Mouse (Mus musculus) midbrain, postnatal 0 days (tissue): ENCODE measurements around the gene Wfdc3. TPM values are rescaled to one million over a fixed set of nuclear protein-coding genes. Genes with fewer than 3 reads are reported as not detected.

Experiments used
- ATAC-seq: fragments of 200-750 bp; cut with Nextera tagmentation; 2 replicates; pipeline ENCODE4 v1.8.0; 2017; ENCODE audit warnings: moderate number of reproducible peaks, mild to moderate bottlenecking, moderate TSS enrichment, moderate library complexity; ENCODE audit not compliant: low FRiP score
- DNase-seq: peaks from one replicate; pipeline ENCODE4 v3.0.0-alpha.2; 2015; ENCODE audit warnings: low spot score
- H3K27ac ChIP-seq: fragments of 300-500 bp; sonication (generic); 2 replicates; pipeline ENCODE4 v1.5.1; 2014; ENCODE audit warnings: low read depth, mild to moderate bottlenecking, low read length, mixed read lengths
- H3K27me3 ChIP-seq: fragments of 300-500 bp; sonication (generic); 2 replicates; pipeline ENCODE4 v1.6.1; 2014; ENCODE audit warnings: low read length, control low read depth, mixed read lengths; ENCODE audit not compliant: insufficient read depth
- H3K36me3 ChIP-seq: fragments of 300-500 bp; sonication (generic); 2 replicates; pipeline ENCODE4 v1.6.1; 2014; ENCODE audit warnings: low read length, control low read depth, mixed read lengths; ENCODE audit not compliant: insufficient read depth
- H3K4me1 ChIP-seq: fragments of 300-500 bp; sonication (generic); 2 replicates; pipeline ENCODE4 v1.6.1; 2014; ENCODE audit warnings: mild to moderate bottlenecking, control low read depth, antibody characterized with exemption, low read length, mixed read lengths; ENCODE audit not compliant: insufficient read depth
- H3K4me2 ChIP-seq: fragments of 300-500 bp; sonication (generic); 2 replicates; pipeline ENCODE4 v1.6.1; 2014; ENCODE audit warnings: low read depth, mild to moderate bottlenecking, low read length, mixed read lengths; ENCODE audit not compliant: poor library complexity, severe bottlenecking
- H3K4me3 ChIP-seq: fragments of 300-500 bp; sonication (generic); 2 replicates; pipeline ENCODE4 v1.5.1; 2014; ENCODE audit warnings: low read depth, mild to moderate bottlenecking, low read length, moderate library complexity
- H3K9ac ChIP-seq: fragments of 300-500 bp; sonication (generic); replicated peaks from 2 replicates; pipeline ENCODE4 v1.6.1; 2014; ENCODE audit warnings: mild to moderate bottlenecking, low read length, moderate library complexity, mixed read lengths; ENCODE audit not compliant: poor library complexity, severe bottlenecking
- H3K9me3 ChIP-seq: fragments of 300-500 bp; sonication (generic); 2 replicates; pipeline ENCODE4 v1.6.1; 2016; ENCODE audit warnings: low read length, control low read depth
- CTCF ChIP-seq: IDR thresholded peaks from 2 replicates; pipeline ENCODE4 v1.5.1; 2016; ENCODE audit warnings: antibody characterized with exemption, mild to moderate bottlenecking
- WGBS: fragments of 180-500 bp; shearing (Covaris S2); extraction: QIAGEN DNeasy Blood & Tissue Kit; methylation state at CpG from one replicate; pipeline ENCODE4 v1.1.7; 2014; 5-methylcytosine and 5-hydroxymethylcytosine counted together
- polyA plus RNA-seq: library from polyadenylated mRNA; unstranded; fragments of >200 nt; fragmentation: Nextera tagmentation; extraction: Ambion mirVana; gene quantifications from 2 replicates; pipeline ENCODE4 v1.2.1, GENCODE M21; 2015
- total RNA-seq: library from RNA; depleted of rRNA; stranded (reverse); fragments of >200 nt; gene quantifications from 2 replicates; pipeline ENCODE4 v1.2.3, GENCODE M21; 2014

Gene Wfdc3
- total and polyA plus RNA-seq, 2 experiments from 2014 or later, result 0.16 to 0.60 TPM

DNA sequence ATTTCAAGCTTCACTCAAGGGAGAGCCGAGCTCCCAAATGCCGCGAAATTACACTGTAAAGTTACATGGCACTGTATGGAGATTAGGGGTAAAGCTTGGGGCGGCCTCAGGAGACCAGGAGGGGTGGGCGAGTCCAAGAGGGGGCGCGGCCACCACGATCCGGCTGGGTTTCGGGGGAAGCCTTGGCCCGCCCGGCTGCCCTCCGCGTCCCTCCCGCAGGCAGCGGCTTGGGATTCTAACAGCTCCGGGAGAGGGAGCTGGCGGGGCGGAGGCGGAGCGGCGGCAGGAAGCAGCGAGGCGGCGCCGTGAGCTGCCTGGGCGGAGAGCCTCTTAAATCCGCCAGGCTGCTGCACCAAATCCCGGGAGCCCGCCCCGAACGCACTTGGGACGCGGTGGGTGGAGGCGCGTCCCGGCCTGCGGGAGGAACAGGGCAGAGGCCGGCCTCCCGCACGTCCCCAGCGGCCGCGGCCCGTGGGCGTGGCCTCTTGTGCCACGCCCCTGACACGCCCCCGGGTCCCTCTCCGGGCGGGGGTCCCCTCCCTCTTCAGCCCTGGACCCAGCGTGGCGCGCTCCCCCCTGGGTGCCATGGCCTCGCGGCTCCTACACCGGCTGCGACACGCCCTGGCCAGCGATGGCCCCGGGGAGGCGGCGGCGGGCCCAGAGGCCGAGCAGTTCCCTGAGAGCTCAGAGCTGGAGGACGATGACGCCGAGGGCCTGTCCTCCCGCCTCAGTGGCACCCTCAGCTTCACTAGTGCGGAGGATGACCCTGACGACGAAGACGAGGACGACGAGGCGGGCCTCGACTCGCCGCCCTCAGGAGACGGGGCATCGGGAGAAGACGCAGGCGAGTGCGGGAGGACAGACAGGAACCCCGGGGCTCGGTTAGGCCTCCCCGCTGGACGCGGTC lies 40.0 kb upstream of the Wfdc3 start, which contains the start of gene Snx21:
Gene Snx21 (plus strand): TSS at position 343 of the 907 bp plus-strand sequence.
- WGBS, result 2% methylated on average over 75 of the region's 89 CpGs
- H3K4me2 ChIP-seq, result peak within 1 kb of the TSS; percentile 90
- TF ChIP-seq CTCF, result peak; percentile 69

DNA sequence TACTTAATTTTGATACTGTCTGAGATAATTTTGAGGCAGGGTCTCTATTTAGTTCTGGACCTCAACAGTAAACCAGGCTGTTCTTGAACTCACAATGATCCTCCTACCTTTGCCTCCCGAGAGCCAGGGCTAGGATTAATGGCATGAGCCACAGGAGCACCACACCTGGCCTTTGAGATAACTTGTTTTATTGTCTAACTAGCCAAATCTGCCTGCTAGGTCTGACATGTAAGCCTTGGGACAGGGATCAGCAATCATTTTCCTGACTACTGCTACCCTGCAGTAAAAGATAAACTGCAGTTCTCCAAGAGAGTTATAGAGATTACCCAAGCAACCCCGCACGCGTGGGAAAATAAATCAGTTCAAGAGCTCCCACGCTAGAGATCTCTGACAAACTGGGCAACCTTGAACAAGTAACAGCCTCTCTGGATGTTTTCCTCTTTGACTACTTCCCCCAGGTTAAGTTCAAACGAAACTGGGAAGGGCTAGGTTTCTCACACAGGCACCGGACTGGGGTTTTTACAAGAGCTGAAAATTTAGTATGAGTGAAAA lies 39.2 kb upstream of the Wfdc3 start:
- peak overlapping the region; percentile 77 for H3K4me3 ChIP-seq
- ATAC-seq, result no peak

More for the DNA sequence above, 40.0 kb upstream of the Wfdc3 start, which contains the start of gene Snx21:
- Histone ChIP-seq H3K9ac (peak within 1 kb of the TSS; percentile 94), H3K27ac (peak within 1 kb of the TSS; percentile 84), H3K4me1 (peaks cover 6% of the 10 kb centered on the region; the same call in 1 of the 2 replicates), H3K9me3 (no peaks in the 10 kb centered on the region), H3K36me3 (peaks cover under 1% of the 10 kb centered on the region; the same call in 1 of the 2 replicates), H3K4me3 (peak within 1 kb of the TSS; percentile 77), H3K27me3 (no peaks in the 10 kb centered on the region)
- DNase-seq, result peak; percentile 81
- ATAC-seq, result peak; percentile 82

DNA sequence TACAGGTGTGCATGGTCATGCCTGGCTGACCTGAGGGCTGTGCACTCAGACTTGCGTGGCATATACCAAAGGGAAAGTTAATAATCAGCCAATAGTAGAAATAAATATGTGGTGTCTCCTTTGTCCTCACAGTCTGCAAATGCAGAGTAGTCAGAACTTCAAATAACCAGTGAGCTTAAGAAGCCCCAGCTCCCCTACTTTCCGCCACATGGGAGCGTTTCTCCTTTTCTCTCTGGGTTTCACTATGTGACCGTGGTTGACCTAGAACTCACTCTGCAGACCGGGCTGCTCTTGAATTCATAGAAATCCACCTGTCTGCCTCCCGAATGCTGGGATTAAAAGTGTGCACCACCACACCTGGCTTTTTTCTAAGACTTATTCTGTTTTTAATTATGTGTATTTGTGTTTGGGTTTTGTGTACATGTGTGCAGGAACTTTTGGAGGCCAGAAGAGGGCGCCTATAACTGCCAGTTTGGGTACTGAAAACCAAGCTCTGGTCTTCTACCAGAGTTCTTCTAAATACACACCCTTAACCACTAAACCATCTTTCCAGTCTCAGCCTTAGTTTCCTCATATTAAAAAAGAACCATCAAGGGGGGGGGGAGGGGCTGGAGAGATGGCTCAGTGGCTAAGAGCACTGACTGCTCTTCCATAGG lies 38.3 kb upstream of the Wfdc3 start:
- WGBS, result 83% methylated on average over 7 of the region's 7 CpGs
- Histone ChIP-seq H3K9me3 (no peaks in the 10 kb centered on the region), H3K4me3 (no peak overlapping the region), H3K4me1 (peaks cover 6% of the 10 kb centered on the region; the same call in 1 of the 2 replicates), H3K27me3 (no peaks in the 10 kb centered on the region), H3K27ac (no peak overlapping the region), H3K4me2 (no peak overlapping the region), H3K9ac (no peak overlapping the region), H3K36me3 (no peaks in the 10 kb centered on the region)
- DNase-seq (peak; percentile 46), ATAC-seq (no peak)
- peak; percentile 48 for TF ChIP-seq CTCF

More for the DNA sequence above, 39.2 kb upstream of the Wfdc3 start:
- Histone ChIP-seq H3K4me2 (peak overlapping the region; percentile 90), H3K9ac (peak overlapping the region; percentile 94), H3K27ac (peak overlapping the region; percentile 84), H3K36me3 (no peaks in the 10 kb centered on the region), H3K27me3 (no peaks in the 10 kb centered on the region), H3K4me1 (peaks cover 6% of the 10 kb centered on the region; the same call in 1 of the 2 replicates), H3K9me3 (no peaks in the 10 kb centered on the region)
- no peak for TF ChIP-seq CTCF
- WGBS, result 8% methylated on average over 7 of the region's 7 CpGs
- DNase-seq, result no peak

DNA sequence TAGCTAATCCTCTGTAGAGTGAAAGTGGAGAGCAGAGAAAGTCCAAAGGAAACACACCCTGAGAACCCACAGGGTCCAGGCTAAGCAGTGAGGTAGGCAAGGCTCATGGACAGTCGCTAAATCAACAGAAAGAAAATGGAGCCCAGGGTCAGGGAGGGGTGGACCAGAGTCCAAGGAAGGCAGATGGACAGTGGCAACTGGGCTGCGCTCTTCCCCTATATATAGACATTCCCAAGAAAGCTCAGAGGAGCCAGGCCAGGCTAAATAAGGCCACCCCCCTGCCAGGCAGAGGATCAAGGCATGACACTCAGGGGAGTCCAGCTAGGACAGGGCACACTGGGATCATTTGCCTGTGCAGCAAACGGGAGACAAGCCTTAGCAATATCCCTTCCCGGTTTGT lies 36.1 kb upstream of the Wfdc3 start:
- H3K36me3 ChIP-seq, result no peaks in the 10 kb centered on the region
- H3K4me1 ChIP-seq, result peaks cover 3% of the 10 kb centered on the region; the same call in 1 of the 2 replicates
- 72% methylated on average over 4 of the region's 4 CpGs for WGBS
- no peak overlapping the region for H3K4me3 ChIP-seq
- TF ChIP-seq CTCF, result no peak
- no peak overlapping the region for H3K27ac ChIP-seq
- no peaks in the 10 kb centered on the region for H3K27me3 ChIP-seq
- DNase-seq (no peak), ATAC-seq (no peak)
- H3K9me3 ChIP-seq, result no peaks in the 10 kb centered on the region
- no peak overlapping the region for H3K4me2 ChIP-seq
- H3K9ac ChIP-seq, result no peak overlapping the region

DNA sequence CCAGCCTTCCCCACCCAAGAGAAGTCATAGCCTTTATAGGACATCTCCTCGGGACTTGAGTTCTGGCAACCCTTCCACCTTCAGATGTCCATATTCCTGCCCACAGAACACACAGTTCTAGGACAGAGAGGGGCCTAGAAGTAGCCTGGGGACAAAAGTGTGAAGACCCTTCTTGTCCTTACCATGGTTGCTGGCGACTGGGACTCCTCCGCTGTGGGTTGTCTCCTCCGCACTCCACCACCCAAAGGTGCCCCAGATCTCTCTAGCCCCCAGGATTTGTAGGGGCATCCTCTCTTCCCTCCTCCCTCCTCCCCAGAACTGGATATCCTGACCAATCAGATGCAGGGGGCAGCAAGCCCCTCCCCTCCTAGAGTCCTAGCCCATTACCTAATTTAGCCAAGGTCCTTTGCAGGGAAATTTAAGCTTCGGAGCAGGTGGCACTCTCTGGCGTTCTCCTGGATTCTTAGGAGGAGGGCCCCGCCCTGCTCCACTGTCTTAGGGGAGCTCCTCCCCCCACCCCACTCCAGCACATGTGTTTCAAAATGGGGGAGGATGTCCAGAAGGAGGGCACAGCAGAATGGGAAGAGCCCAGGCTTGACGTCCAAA lies 33.9 kb upstream of the Wfdc3 start, which contains the start of gene Tnnc2:
Gene Tnnc2 (minus strand): TSS at position 487 of the 606 bp plus-strand sequence.
- Histone ChIP-seq H3K4me1 (no peaks in the 10 kb centered on the region), H3K4me3 (no peak within 1 kb of the TSS), H3K27ac (no peak within 1 kb of the TSS), H3K36me3 (no peaks in the 10 kb centered on the region), H3K4me2 (no peak within 1 kb of the TSS), H3K27me3 (no peaks in the 10 kb centered on the region), H3K9ac (no peak within 1 kb of the TSS), H3K9me3 (no peaks in the 10 kb centered on the region)
- no peak for TF ChIP-seq CTCF
- 70% methylated on average over 8 of the region's 8 CpGs for WGBS
- no peak for ATAC-seq
- DNase-seq, result no peak
